Mouse (Mus musculus) heart, embryonic 16.5 days (tissue): Measurements from ENCODE around the gene Tmem201. TPM values are rescaled to one million over a fixed set of nuclear protein-coding genes. Genes with fewer than 3 reads are reported as not detected.

Experiments
- ATAC-seq: fragments of 200-750 bp; cut with Nextera tagmentation; replicated peaks from 2 replicates; pipeline ENCODE4 v1.8.0; 2017; ENCODE audit warnings: moderate number of reproducible peaks; ENCODE audit not compliant: insufficient read depth, low FRiP score; ENCODE audit errors: extremely low read depth
- H3K27ac ChIP-seq: fragments of 300-500 bp; sonication (generic); 2 replicates; pipeline ENCODE4 v1.5.1; 2014; ENCODE audit warnings: mild to moderate bottlenecking, low read length, control low read depth, moderate library complexity
- H3K27me3 ChIP-seq: fragments of 300-500 bp; sonication (generic); 2 replicates; pipeline ENCODE4 v1.6.1; 2014; ENCODE audit warnings: low read length, mixed read lengths; ENCODE audit not compliant: control insufficient read depth, insufficient read depth
- H3K36me3 ChIP-seq: fragments of 300-500 bp; sonication (generic); 2 replicates; pipeline ENCODE4 v1.6.1; 2014; ENCODE audit not compliant: control insufficient read depth, insufficient read depth
- H3K4me1 ChIP-seq: fragments of 300-500 bp; sonication (generic); 2 replicates; pipeline ENCODE4 v1.6.1; 2014; ENCODE audit warnings: low read length, mixed read lengths; ENCODE audit not compliant: control insufficient read depth, insufficient read depth
- H3K4me2 ChIP-seq: fragments of 300-500 bp; sonication (generic); 2 replicates; pipeline ENCODE4 v1.6.1; 2014; ENCODE audit warnings: low read depth, mild to moderate bottlenecking, control low read depth, low read length
- H3K4me3 ChIP-seq: fragments of 300-500 bp; sonication (generic); 2 replicates; pipeline ENCODE4 v1.5.1; 2014; ENCODE audit warnings: mild to moderate bottlenecking, control low read depth, low read length
- H3K9ac ChIP-seq: fragments of 300-500 bp; sonication (generic); 2 replicates; pipeline ENCODE4 v1.6.1; 2014; ENCODE audit warnings: low read length, control low read depth
- H3K9me3 ChIP-seq: fragments of 300-500 bp; sonication (generic); replicated peaks from 2 replicates; pipeline ENCODE4 v1.6.1; 2016; ENCODE audit warnings: low read length; ENCODE audit not compliant: control insufficient read depth
- WGBS: fragments of 180-500 bp; shearing (Covaris S2); extraction: QIAGEN DNeasy Blood & Tissue Kit; methylation state at CpG from one replicate; pipeline ENCODE4 v1.1.7; 2014; 5-methylcytosine and 5-hydroxymethylcytosine counted together
- polyA plus RNA-seq: library from polyadenylated mRNA; unstranded; fragments of >200 nt; fragmentation: Nextera tagmentation; extraction: Ambion mirVana; gene quantifications from 2 replicates; pipeline ENCODE4 v1.2.1, GENCODE M21; 2015

Gene Tmem201
- polyA plus RNA-seq, 1 experiment from 2014 or later = 46.4 TPM

DNA sequence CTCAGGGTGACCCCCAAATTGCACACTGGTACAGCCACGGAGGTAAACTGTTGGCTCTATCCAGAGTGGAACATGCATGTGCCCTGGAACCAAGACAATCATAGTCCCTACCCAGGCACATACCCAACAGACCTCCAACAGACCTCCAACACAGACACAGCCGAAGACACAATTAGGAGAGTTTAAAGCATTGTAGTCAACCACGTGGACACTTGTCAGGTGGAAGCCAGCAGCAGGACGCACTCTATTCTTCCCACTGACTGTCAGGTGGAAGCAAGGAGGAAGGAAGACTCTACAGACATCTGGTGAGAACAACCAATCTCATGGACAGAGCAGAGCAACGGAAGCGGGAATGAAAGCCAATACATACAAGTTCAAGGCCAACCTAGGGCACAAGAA lies 72.2 kb downstream of the Tmem201 start:
- no peaks in the 10 kb centered on the region for H3K36me3 ChIP-seq
- no peaks in the 10 kb centered on the region for H3K9me3 ChIP-seq
- H3K27ac ChIP-seq = no peak overlapping the region
- 84% methylated on average over 6 of the region's 6 CpGs for WGBS
- no peak overlapping the region for H3K4me2 ChIP-seq
- H3K27me3 ChIP-seq = no peaks in the 10 kb centered on the region
- no peak for ATAC-seq
- no peak overlapping the region for H3K9ac ChIP-seq
- H3K4me1 ChIP-seq = no peaks in the 10 kb centered on the region
- H3K4me3 ChIP-seq = no peak overlapping the region

Other genes with a start within 250 kb of the Tmem201 start
- 28.7 and 38.3 TPM in 2 replicates for gene Ctnnbip1, start 219.8 kb downstream of the Tmem201 start, polyA plus RNA-seq
- 6.7 and 16.8 TPM in 2 replicates for gene Clstn1, start 151.6 kb downstream of the Tmem201 start, polyA plus RNA-seq
- gene Pik3cd, start 35.5 kb downstream of the Tmem201 start, polyA plus RNA-seq = 5.5 and 7.8 TPM in 2 replicates
- gene Slc25a33, start 36.2 kb upstream of the Tmem201 start, polyA plus RNA-seq = 6.5 TPM in 2 replicates
- 10.5 and 12.4 TPM in 2 replicates for gene Spsb1, start 217.0 kb upstream of the Tmem201 start, polyA plus RNA-seq